In the genomic region with DNA sequence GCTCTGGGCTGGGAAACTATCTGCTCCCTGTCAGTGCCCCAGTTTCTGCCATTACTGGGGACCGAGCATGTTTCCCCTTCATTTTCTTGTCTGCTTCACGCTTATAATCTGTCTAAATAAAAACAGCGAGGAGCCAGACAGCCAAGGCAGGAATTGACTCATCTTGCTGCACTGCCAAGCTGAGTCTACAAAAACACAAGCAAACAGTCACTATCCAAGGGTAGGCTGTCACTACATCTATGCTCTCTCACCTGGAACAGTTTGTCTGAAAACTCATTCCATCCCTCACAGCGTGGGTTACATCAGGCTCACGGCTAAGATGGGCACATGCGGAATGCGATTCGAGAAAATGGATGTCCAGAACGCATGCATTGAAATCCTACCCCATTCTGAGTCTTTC, we compare ENCODE assay signal across 28 mouse cellular contexts.
DNase-seq lines count a peak whose midpoint lies in the region; ATAC-seq and TF ChIP-seq lines count a peak whose summit lies in the region.
"Had no signal": no experiment of that assay in that cellular context is flagged by ENCODE, and none has a peak within 500 bp of the region (broad histone marks: within the 10 kb centered on the region; RNA-seq: fewer than 3 reads in every experiment).

No protein-coding gene starts in this region.

- H3K27me3 ChIP-seq in hindbrain, embryonic 10.5 days (ENCODE audit: insufficient read depth, poor library complexity, severe bottlenecking) = no peaks in the 10 kb centered on the region
- H3K27me3 ChIP-seq in hindbrain, embryonic 13.5 days = no peaks in the 10 kb centered on the region
- H3K27me3 ChIP-seq in Patski = no peaks in the 10 kb centered on the region
- H3K27me3 ChIP-seq in embryonic facial prominence, embryonic 10.5 days (replicated peaks; ENCODE audit: low read depth, poor library complexity, severe bottlenecking) = no peaks in the 10 kb centered on the region
- no peaks in the 10 kb centered on the region for H3K27me3 ChIP-seq in limb, embryonic 11.5 days (ENCODE audit: control insufficient read depth, insufficient read depth, low read length)
- H3K27me3 ChIP-seq: heart, embryonic 15.5 days; hindbrain, embryonic 15.5 days; limb, embryonic 15.5 days had no signal

- H3K4me3 ChIP-seq in hindbrain, embryonic 10.5 days = no peak overlapping the region
- H3K4me3 ChIP-seq in hindbrain, embryonic 13.5 days = no peak overlapping the region
- no peak overlapping the region for H3K4me3 ChIP-seq in embryonic facial prominence, embryonic 10.5 days
- no peak overlapping the region for H3K4me3 ChIP-seq in limb, embryonic 11.5 days (ENCODE audit: low read depth, low read length)
- H3K4me3 ChIP-seq: heart, embryonic 10.5 days; heart, embryonic 15.5 days; hindbrain, embryonic 15.5 days; limb, embryonic 15.5 days had no signal

- H3K27ac ChIP-seq in hindbrain, embryonic 10.5 days = peak overlapping the region; percentile 71
- no peak overlapping the region for H3K27ac ChIP-seq in hindbrain, embryonic 13.5 days
- H3K27ac ChIP-seq in embryonic facial prominence, embryonic 10.5 days (replicated peaks) = peak overlapping the region; percentile 66; the same call in 1 of the 2 replicates
- peak overlapping the region; percentile 30 for H3K27ac ChIP-seq in limb, embryonic 11.5 days (replicated peaks; ENCODE audit: low read depth, low read length)
- H3K27ac ChIP-seq: heart, embryonic 10.5 days; heart, embryonic 15.5 days; hindbrain, embryonic 15.5 days; limb, embryonic 15.5 days; liver, embryonic 14.5 days had no signal

- no peak overlapping the region for H3K9ac ChIP-seq in hindbrain, embryonic 13.5 days
- H3K9ac ChIP-seq in limb, embryonic 11.5 days (ENCODE audit: low read length) = no peak overlapping the region
- H3K9ac ChIP-seq: forebrain, postnatal 0 days; heart, embryonic 15.5 days; hindbrain, embryonic 15.5 days; limb, embryonic 15.5 days; liver, embryonic 14.5 days; lung, embryonic 14.5 days had no signal

- ATAC-seq in hindbrain, embryonic 13.5 days (ENCODE audit: low FRiP score) = no peak
- peak; percentile 74 for ATAC-seq in Patski
- no peak for ATAC-seq in limb, embryonic 11.5 days (ENCODE audit: insufficient number of reproducible peaks, low FRiP score, low TSS enrichment, low read depth)
- ATAC-seq: forebrain, postnatal 0 days; midbrain, embryonic 16.5 days had no signal

- no peak for DNase-seq in hindbrain, embryonic 10.5 days (ENCODE audit: low spot score)
- DNase-seq in Patski (ENCODE audit: low read depth, low spot score) = peak; percentile 42
- no peak for DNase-seq in embryonic facial prominence, embryonic 10.5 days (ENCODE audit: low spot score)
- DNase-seq in limb, embryonic 11.5 days (ENCODE audit: low spot score) = no peak
- DNase-seq in kidney, adult 9 months = no peak
- DNase-seq in spleen, postnatal 4 days (ENCODE audit: low spot score in 2 of 2) = no peak
- DNase-seq: adrenal gland, adult 8-10 months; B cell, adult 2 months; cerebellum, adult 11 months; cerebellum, adult 9-10 months; embryo, embryonic 11 days; forebrain, postnatal 0 days; gastrocnemius, postnatal 14 days; heart, postnatal 36 days; kidney, adult 18-20 months; kidney, postnatal 36 days; lung, embryonic 14.5 days; lung, postnatal 14 days; right cerebral cortex, postnatal 25 days; thymus, postnatal 14 days had no signal

- CTCF ChIA-PET in Patski (lab: Charles Lee) = interaction anchor here (1.3 kb wide), 1 partner anchor 10 kb away, joined by 5 read pairs; no protein-coding TSS in a partner anchor

- in situ Hi-C loops in Patski (cut with MboI; ENCODE audit: low pct_unique_long_range_greater_than_20kb) = loop anchor here (10.0 to 25.0 kb wide), 2 partner anchors 302 to 910 kb away; no protein-coding TSS in a partner anchor

- H3K9me3 ChIP-seq in hindbrain, embryonic 10.5 days = no peaks in the 10 kb centered on the region
- no peaks in the 10 kb centered on the region for H3K9me3 ChIP-seq in hindbrain, embryonic 13.5 days
- no peaks in the 10 kb centered on the region for H3K9me3 ChIP-seq in embryonic facial prominence, embryonic 10.5 days
- no peaks in the 10 kb centered on the region for H3K9me3 ChIP-seq in limb, embryonic 11.5 days (ENCODE audit: control insufficient read depth, low read length)
- H3K9me3 ChIP-seq: heart, embryonic 10.5 days; heart, embryonic 15.5 days; hindbrain, embryonic 15.5 days; limb, embryonic 15.5 days had no signal

- peaks cover 27% of the 10 kb centered on the region for H3K4me1 ChIP-seq in hindbrain, embryonic 10.5 days (replicated peaks)
- H3K4me1 ChIP-seq in hindbrain, embryonic 13.5 days (replicated peaks) = peaks cover 34% of the 10 kb centered on the region
- H3K4me1 ChIP-seq in embryonic facial prominence, embryonic 10.5 days = peaks cover 14% of the 10 kb centered on the region
- no peaks in the 10 kb centered on the region for H3K4me1 ChIP-seq in limb, embryonic 11.5 days (ENCODE audit: control insufficient read depth, insufficient read depth, low read length)
- H3K4me1 ChIP-seq: heart, embryonic 15.5 days had no signal

- no peak for TF ChIP-seq CTCF in Patski (IDR thresholded peaks at IDR 0.05)

- WGBS in hindbrain, embryonic 10.5 days = 87% methylated on average over 9 of the region's 9 CpGs
- 73% methylated on average over 9 of the region's 9 CpGs for WGBS in hindbrain, embryonic 13.5 days
- WGBS in embryonic facial prominence, embryonic 10.5 days = 89% methylated on average over 9 of the region's 9 CpGs
- WGBS in limb, embryonic 11.5 days = 85% methylated on average over 9 of the region's 9 CpGs

- no peak overlapping the region for H3K4me2 ChIP-seq in hindbrain, embryonic 13.5 days
- no peak overlapping the region for H3K4me2 ChIP-seq in limb, embryonic 11.5 days (ENCODE audit: low read depth, severe bottlenecking)
- H3K4me2 ChIP-seq: heart, embryonic 15.5 days; hindbrain, embryonic 15.5 days; limb, embryonic 15.5 days; lung, embryonic 14.5 days; midbrain, embryonic 11.5 days had no signal

- H3K36me3 ChIP-seq in hindbrain, embryonic 10.5 days = no peaks in the 10 kb centered on the region
- no peaks in the 10 kb centered on the region for H3K36me3 ChIP-seq in hindbrain, embryonic 13.5 days
- H3K36me3 ChIP-seq in embryonic facial prominence, embryonic 10.5 days (replicated peaks) = no peaks in the 10 kb centered on the region
- no peaks in the 10 kb centered on the region for H3K36me3 ChIP-seq in limb, embryonic 11.5 days (ENCODE audit: control insufficient read depth, insufficient read depth, low read length)
- H3K36me3 ChIP-seq: heart, embryonic 15.5 days; hindbrain, embryonic 15.5 days had no signal

- POLR2A ChIA-PET in Patski (lab: Charles Lee) = interaction anchor here (0.5 kb wide), 1 partner anchor 67 kb away, joined by 3 read pairs; no protein-coding TSS in a partner anchor
